17 mouse cellular contexts compared by ENCODE assay signal in the genomic region with DNA sequence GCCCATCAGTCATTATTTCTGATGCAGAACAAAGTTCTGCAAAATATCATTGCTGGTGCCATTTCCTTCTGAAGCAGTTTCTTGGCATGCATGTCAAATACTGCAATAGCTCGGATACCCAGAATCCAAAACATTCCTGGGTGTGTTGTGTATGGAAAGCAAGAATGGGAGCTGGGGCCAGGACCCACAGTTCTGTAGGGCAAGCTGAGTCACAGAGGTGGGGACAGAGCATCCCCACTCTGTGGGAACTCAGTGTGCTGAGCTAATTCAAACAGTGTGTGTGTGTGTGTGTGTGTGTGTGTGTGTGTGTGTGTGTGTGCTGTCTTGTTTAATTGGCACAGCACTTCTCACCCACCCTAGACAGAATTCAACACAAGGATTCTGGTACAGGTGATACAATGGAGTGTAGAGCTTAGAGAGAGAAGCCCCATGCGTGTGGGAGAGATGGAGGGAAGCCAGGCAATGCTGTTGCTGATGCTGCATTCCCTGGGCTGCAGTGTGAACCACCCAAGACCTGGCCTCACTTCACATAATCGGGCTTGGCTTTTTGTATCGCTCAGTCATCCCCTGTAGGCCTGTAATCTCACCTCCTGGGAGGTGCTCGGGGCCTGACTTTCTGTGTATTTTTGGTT.
DNase-seq lines count a peak whose midpoint lies in the region; ATAC-seq and TF ChIP-seq lines count a peak whose summit lies in the region.
"Had no signal": no experiment of that assay in that cellular context is flagged by ENCODE, and none has a peak within 500 bp of the region (broad histone marks: within the 10 kb centered on the region; RNA-seq: fewer than 3 reads in every experiment).

No protein-coding gene starts in this region.

- 0 out of 2 replicates have a peak overlapping the region, but pooled peaks have one; percentile 33 for H3K9ac ChIP-seq in heart, embryonic 13.5 days
- H3K9ac ChIP-seq: embryonic facial prominence, embryonic 15.5 days; limb, embryonic 15.5 days; neural tube, embryonic 12.5 days had no signal

- H3K36me3 ChIP-seq in heart, embryonic 13.5 days: no peaks in the 10 kb centered on the region
- H3K36me3 ChIP-seq: embryonic facial prominence, embryonic 15.5 days; limb, embryonic 15.5 days; neural tube, embryonic 12.5 days had no signal

- no peak for TF ChIP-seq POLR2A in embryonic fibroblast, embryonic 13.5 days (IDR thresholded peaks at IDR 0.05; ENCODE audit: low read depth, low read length)

- no peaks in the 10 kb centered on the region for H3K27me3 ChIP-seq in heart, embryonic 13.5 days (replicated peaks)
- H3K27me3 ChIP-seq: embryonic facial prominence, embryonic 15.5 days; limb, embryonic 15.5 days had no signal

- TF ChIP-seq CTCF in embryonic fibroblast, embryonic 13.5 days (IDR thresholded peaks at IDR 0.05; ENCODE audit: borderline replicate concordance, insufficient read depth, low read length): no peak

- WGBS in heart, embryonic 13.5 days: 43% methylated on average over 5 of the region's 5 CpGs

- DNase-seq in heart, postnatal 36 days: no peak
- peak; percentile 29 to 36 for DNase-seq in left cerebral cortex, adult 18-20 months (ENCODE audit: low spot score in 2 of 2)
- DNase-seq in left cerebral cortex, adult 11 months (ENCODE audit: low spot score): no peak
- peak; percentile 75 for DNase-seq in NIH3T3 (ENCODE audit: low read depth)
- DNase-seq in thymus, postnatal 14 days: no peak
- DNase-seq: adrenal gland, adult 8-10 months; cerebellum, adult 9-10 months; kidney, postnatal 10 days; lung, postnatal 36 days; thymus, postnatal 36 days had no signal

- no peak overlapping the region for H3K4me3 ChIP-seq in heart, embryonic 13.5 days
- no peak overlapping the region for H3K4me3 ChIP-seq in embryonic fibroblast, embryonic 13.5 days (ENCODE audit: insufficient read depth, low read length)
- H3K4me3 ChIP-seq: embryonic facial prominence, embryonic 15.5 days; limb, embryonic 15.5 days; neural tube, embryonic 12.5 days had no signal

- no peak overlapping the region for H3K4me2 ChIP-seq in heart, embryonic 13.5 days
- H3K4me2 ChIP-seq: limb, embryonic 15.5 days had no signal

- ATAC-seq in heart, embryonic 13.5 days (ENCODE audit: extremely low read depth, insufficient number of reproducible peaks, low FRiP score, low TSS enrichment): no peak
- no peak for ATAC-seq in megakaryocyte, adult 5-6 weeks (ENCODE audit: poor library complexity, severe bottlenecking)
- ATAC-seq: intestine, embryonic 16.5 days had no signal

- H3K9me3 ChIP-seq in heart, embryonic 13.5 days: no peaks in the 10 kb centered on the region
- H3K9me3 ChIP-seq: embryonic facial prominence, embryonic 15.5 days; limb, embryonic 15.5 days; neural tube, embryonic 12.5 days had no signal

- peaks cover 61% of the 10 kb centered on the region for H3K4me1 ChIP-seq in heart, embryonic 13.5 days
- peaks cover 3% of the 10 kb centered on the region; the same call in 1 of the 2 replicates for H3K4me1 ChIP-seq in embryonic fibroblast, embryonic 13.5 days (ENCODE audit: control insufficient read depth, insufficient read depth, low read length)

- intact Hi-C loops in heart, postnatal 36 days (cut with DNase I): loop anchor here (5.0 kb wide), 1 partner anchor 60 kb away; no protein-coding TSS in a partner anchor

- H3K27ac ChIP-seq in heart, embryonic 13.5 days (replicated peaks): peak overlapping the region; percentile 87
- H3K27ac ChIP-seq in embryonic fibroblast, embryonic 13.5 days (ENCODE audit: insufficient read depth, low read length): peak overlapping the region; percentile 51
- H3K27ac ChIP-seq: embryonic facial prominence, embryonic 15.5 days; neural tube, embryonic 12.5 days had no signal

Comparison
In these comparisons a context has a peak if more than half of its experiments do, and no peak if none do; other contexts are left out.
1. DNase-seq: peak in left cerebral cortex, adult 18-20 months (2 of 2) and NIH3T3 (single experiment); none in heart, postnatal 36 days (0 of 2), left cerebral cortex, adult 11 months (single experiment) and thymus, postnatal 14 days (single experiment).